Mouse (Mus musculus): ENCODE measurements around the gene Crocc. TPM values are rescaled to one million over a fixed set of nuclear protein-coding genes. Genes with fewer than 3 reads are reported as not detected.

The Crocc gene
- 4.7 and 6.4 TPM in 2 replicates for polyA plus RNA-seq (2016; fragmentation: Nextera tagmentation; extraction: Ambion mirVana)

GRCm38 (mm10) chr4:141060426-141061301, at the start of gene Crocc:
Crocc (minus strand) TSS chr4:141060550.
- DNase-seq (ENCODE audit: low spot score): peak; percentile 99
- H3K4me1 ChIP-seq: peaks cover 26% of the 10 kb centered on the region
- H3K36me3 ChIP-seq: peaks cover 24% of the 10 kb centered on the region
- H3K27me3 ChIP-seq (ENCODE audit: insufficient read depth, poor library complexity, severe bottlenecking): no peaks in the 10 kb centered on the region
- under 1% methylated on average over 77 of the region's 77 CpGs for WGBS
- H3K27ac ChIP-seq: peak within 1 kb of the TSS; percentile 97
- peak within 1 kb of the TSS; percentile 77 for H3K4me3 ChIP-seq
- H3K9me3 ChIP-seq: no peaks in the 10 kb centered on the region

GRCm38 (mm10) chr4:141108196-141108732, 47.9 kb upstream of the Crocc start:
- H3K36me3 ChIP-seq: peaks cover 36% of the 10 kb centered on the region
- no peak overlapping the region for H3K27ac ChIP-seq
- no peak overlapping the region for H3K4me3 ChIP-seq
- peak; percentile 87 for DNase-seq (ENCODE audit: low spot score)
- H3K4me1 ChIP-seq: peaks cover 25% of the 10 kb centered on the region
- H3K9me3 ChIP-seq: no peaks in the 10 kb centered on the region; the same call in 1 of the 2 replicates
- no peaks in the 10 kb centered on the region for H3K27me3 ChIP-seq (ENCODE audit: insufficient read depth, poor library complexity, severe bottlenecking)
- 21% methylated on average over 10 of the region's 10 CpGs for WGBS

DNA sequence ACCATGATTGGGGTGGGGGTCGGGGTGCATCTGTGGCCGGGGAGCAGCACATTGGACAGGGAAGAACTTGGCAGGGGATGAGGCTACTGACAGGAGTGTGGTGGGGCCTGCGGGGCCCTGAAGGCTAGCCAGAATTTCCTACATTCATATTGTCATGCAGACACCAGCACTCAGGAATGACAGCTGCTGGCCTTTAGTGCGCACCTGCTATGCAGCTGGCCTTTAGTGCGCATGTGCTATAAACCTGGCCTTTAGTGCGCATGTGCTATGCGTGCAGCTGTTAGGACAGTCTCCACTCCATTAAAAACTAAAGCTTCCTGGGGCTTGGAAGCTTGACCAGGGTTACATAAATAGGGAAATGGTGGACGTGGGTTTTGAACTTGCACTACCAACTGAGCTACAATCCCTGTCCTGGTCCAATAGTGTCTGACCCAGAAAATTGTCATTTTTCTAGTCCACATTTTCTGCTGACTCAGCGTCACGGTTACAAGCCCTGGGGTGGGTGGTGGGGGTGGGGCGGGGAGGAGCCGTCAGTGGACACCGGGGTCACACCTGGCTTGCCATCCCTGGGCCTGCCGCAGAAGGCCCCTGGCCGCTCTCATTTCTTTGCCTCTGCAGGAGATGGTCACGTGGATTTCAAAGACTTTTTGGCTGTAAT, 46.3 kb upstream of the Crocc start:
- no peak for DNase-seq (ENCODE audit: low spot score)
- H3K27ac ChIP-seq: no peak overlapping the region
- peaks cover 20% of the 10 kb centered on the region for H3K36me3 ChIP-seq
- no peak overlapping the region for H3K4me3 ChIP-seq
- no peaks in the 10 kb centered on the region; the same call in 1 of the 2 replicates for H3K9me3 ChIP-seq
- 84% methylated on average over 16 of the region's 16 CpGs for WGBS
- H3K4me1 ChIP-seq: peaks cover 25% of the 10 kb centered on the region
- H3K27me3 ChIP-seq (ENCODE audit: insufficient read depth, poor library complexity, severe bottlenecking): no peaks in the 10 kb centered on the region

DNA sequence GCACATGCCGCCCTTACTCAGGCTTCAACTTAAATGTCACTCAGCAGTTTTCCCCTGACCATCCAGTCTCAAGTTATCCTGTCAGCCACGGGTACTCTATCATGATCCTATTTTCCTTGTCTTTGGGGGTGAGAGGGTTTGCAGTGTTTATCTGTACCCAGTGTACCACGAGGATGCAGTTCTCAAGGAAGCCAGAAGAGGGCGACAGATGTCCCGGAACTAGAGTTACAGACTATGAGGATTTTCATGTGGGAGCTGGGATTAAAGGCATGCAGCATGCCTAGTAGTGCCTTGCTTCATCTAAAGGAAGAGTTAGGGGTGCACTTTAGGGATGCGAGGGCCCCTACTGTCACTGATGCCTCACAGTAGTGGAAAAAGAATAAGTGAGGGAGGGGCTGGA, 41.5 kb upstream of the Crocc start:
- Histone ChIP-seq H3K36me3 (no peaks in the 10 kb centered on the region), H3K27me3 (ENCODE audit: insufficient read depth, poor library complexity, severe bottlenecking) (no peaks in the 10 kb centered on the region), H3K4me3 (no peak overlapping the region), H3K4me1 (peaks cover 31% of the 10 kb centered on the region; the same call in 1 of the 2 replicates), H3K9me3 (no peaks in the 10 kb centered on the region), H3K27ac (no peak overlapping the region)
- DNase-seq (ENCODE audit: low spot score): no peak
- 56% methylated on average over 6 of the region's 6 CpGs for WGBS

- WGBS: 91% methylated on average over 9 of the region's 9 CpGs
- no peak overlapping the region for H3K27ac ChIP-seq
Observed at GRCm38 (mm10) chr4:141101291-141101690, 40.9 kb upstream of the Crocc start.

GRCm38 (mm10) chr4:141099956-141100355, 39.6 kb upstream of the Crocc start:
- Histone ChIP-seq H3K9me3 (no peaks in the 10 kb centered on the region), H3K4me1 (peaks cover 24% of the 10 kb centered on the region; the same call in 1 of the 2 replicates), H3K4me3 (no peak overlapping the region), H3K27ac (no peak overlapping the region), H3K27me3 (ENCODE audit: insufficient read depth, poor library complexity, severe bottlenecking) (no peaks in the 10 kb centered on the region), H3K36me3 (no peaks in the 10 kb centered on the region)
- 67% methylated on average over 5 of the region's 5 CpGs for WGBS
- no peak for DNase-seq (ENCODE audit: low spot score)

More at GRCm38 (mm10) chr4:141101291-141101690, 40.9 kb upstream of the Crocc start:
- Histone ChIP-seq H3K36me3 (no peaks in the 10 kb centered on the region), H3K27me3 (ENCODE audit: insufficient read depth, poor library complexity, severe bottlenecking) (no peaks in the 10 kb centered on the region), H3K4me1 (peaks cover 33% of the 10 kb centered on the region; the same call in 1 of the 2 replicates), H3K4me3 (no peak overlapping the region), H3K9me3 (no peaks in the 10 kb centered on the region)
- no peak for DNase-seq (ENCODE audit: low spot score)

- no peak overlapping the region for H3K27ac ChIP-seq
Observed at GRCm38 (mm10) chr4:141098935-141099334, 38.6 kb upstream of the Crocc start.

DNA sequence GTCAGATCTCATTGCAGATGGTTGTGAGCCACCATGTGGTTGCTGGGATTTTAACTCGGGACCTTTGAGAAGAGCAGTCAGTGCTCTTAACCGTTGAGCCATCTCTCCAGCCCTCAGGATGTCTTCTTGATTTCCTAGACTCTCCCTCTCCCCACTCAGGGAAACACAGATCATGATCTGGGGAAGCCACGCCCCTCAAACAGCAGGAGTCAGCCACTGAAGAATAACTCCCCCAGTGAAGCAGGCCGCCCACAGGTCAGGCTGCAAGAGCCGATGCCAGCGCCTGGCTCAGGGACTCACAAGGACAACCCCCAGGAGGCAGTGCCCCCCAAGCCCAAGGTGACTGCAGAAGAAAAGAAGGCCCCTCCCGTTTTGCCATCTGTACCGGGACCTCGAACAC, 36.4 kb upstream of the Crocc start:
- Histone ChIP-seq H3K27ac (no peak overlapping the region), H3K36me3 (no peaks in the 10 kb centered on the region), H3K4me1 (peaks cover 22% of the 10 kb centered on the region; the same call in 1 of the 2 replicates), H3K4me3 (no peak overlapping the region), H3K9me3 (no peaks in the 10 kb centered on the region), H3K27me3 (ENCODE audit: insufficient read depth, poor library complexity, severe bottlenecking) (peaks cover 7% of the 10 kb centered on the region; the same call in 1 of the 2 replicates)
- peak; percentile 75 for DNase-seq (ENCODE audit: low spot score)
- WGBS: 24% methylated on average over 9 of the region's 9 CpGs

More at GRCm38 (mm10) chr4:141098935-141099334, 38.6 kb upstream of the Crocc start:
- peaks cover 22% of the 10 kb centered on the region; the same call in 1 of the 2 replicates for H3K4me1 ChIP-seq
- H3K9me3 ChIP-seq: no peaks in the 10 kb centered on the region
- no peaks in the 10 kb centered on the region for H3K36me3 ChIP-seq
- no peaks in the 10 kb centered on the region for H3K27me3 ChIP-seq (ENCODE audit: insufficient read depth, poor library complexity, severe bottlenecking)
- H3K4me3 ChIP-seq: no peak overlapping the region
- WGBS: 50% methylated on average over 4 of the region's 4 CpGs
- no peak for DNase-seq (ENCODE audit: low spot score)

DNA sequence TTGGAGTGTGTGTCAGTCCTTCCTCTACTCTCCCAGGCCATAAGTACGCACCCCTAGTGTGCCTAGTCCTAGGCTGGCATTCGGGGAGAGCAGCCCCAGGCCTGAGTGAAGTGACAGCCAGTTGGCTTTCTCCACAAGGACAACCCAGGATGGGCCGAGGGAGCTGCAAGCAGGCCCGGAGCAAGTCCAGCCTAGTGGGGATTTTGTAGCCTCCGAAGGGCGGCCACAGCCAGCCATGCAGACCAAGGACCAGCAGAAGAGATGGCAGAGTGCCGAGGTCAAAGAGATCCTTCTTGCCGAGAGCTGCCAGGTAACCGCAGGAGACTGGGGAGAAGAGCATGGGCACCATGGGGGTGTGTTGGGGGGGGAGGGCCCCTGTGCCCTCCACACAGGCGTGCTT, 34.7 kb upstream of the Crocc start:
- Histone ChIP-seq H3K36me3 (no peaks in the 10 kb centered on the region), H3K4me3 (no peak overlapping the region), H3K27ac (no peak overlapping the region), H3K9me3 (no peaks in the 10 kb centered on the region), H3K27me3 (ENCODE audit: insufficient read depth, poor library complexity, severe bottlenecking) (peaks cover 7% of the 10 kb centered on the region; the same call in 1 of the 2 replicates), H3K4me1 (peaks cover 20% of the 10 kb centered on the region; the same call in 1 of the 2 replicates)
- DNase-seq (ENCODE audit: low spot score): no peak
- WGBS: 72% methylated on average over 10 of the region's 10 CpGs

DNA sequence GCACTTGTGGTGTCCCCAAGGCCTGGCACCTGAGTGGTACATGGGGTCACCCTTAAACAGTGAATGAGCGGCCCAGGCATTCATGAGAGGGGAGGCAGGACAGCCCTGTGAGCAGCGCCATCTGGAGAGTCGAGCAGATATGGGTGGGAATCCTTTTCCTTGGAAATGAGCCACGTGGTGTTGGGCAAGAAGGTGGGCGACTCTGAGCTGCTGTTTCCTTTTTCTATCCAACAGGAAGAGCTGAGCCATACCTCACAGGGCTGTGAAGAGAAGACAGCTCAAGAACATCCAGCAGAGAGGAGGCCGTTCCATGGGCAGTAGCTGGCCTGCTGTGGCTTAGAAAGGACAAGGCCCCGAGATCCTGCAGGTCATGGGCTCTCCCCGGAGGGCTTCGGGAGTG, 28.4 kb upstream of the Crocc start:
- no peak for DNase-seq (ENCODE audit: low spot score)
- no peaks in the 10 kb centered on the region; the same call in 1 of the 2 replicates for H3K4me1 ChIP-seq
- H3K36me3 ChIP-seq: no peaks in the 10 kb centered on the region
- WGBS: 70% methylated on average over 9 of the region's 9 CpGs
- H3K27me3 ChIP-seq (ENCODE audit: insufficient read depth, poor library complexity, severe bottlenecking): peaks cover 7% of the 10 kb centered on the region; the same call in 1 of the 2 replicates
- no peak overlapping the region for H3K27ac ChIP-seq
- H3K4me3 ChIP-seq: no peak overlapping the region
- H3K9me3 ChIP-seq: no peaks in the 10 kb centered on the region

- H3K4me3 ChIP-seq: no peak within 1 kb of the TSS
- no peak for DNase-seq (ENCODE audit: low spot score)
- peaks cover 7% of the 10 kb centered on the region; the same call in 1 of the 2 replicates for H3K27me3 ChIP-seq (ENCODE audit: insufficient read depth, poor library complexity, severe bottlenecking)
- no peaks in the 10 kb centered on the region for H3K36me3 ChIP-seq
- H3K4me1 ChIP-seq: no peaks in the 10 kb centered on the region; the same call in 1 of the 2 replicates
- WGBS: 75% methylated on average over 6 of the region's 6 CpGs
- H3K27ac ChIP-seq: no peak within 1 kb of the TSS
- H3K9me3 ChIP-seq: no peaks in the 10 kb centered on the region
Observed at GRCm38 (mm10) chr4:141088033-141088432, 27.7 kb upstream of the Crocc start, which contains the start of gene Spata21. Spata21 (plus strand) TSS chr4:141088333.

GRCm38 (mm10) chr4:141086862-141087261, 26.5 kb upstream of the Crocc start:
- no peaks in the 10 kb centered on the region; the same call in 1 of the 2 replicates for H3K4me1 ChIP-seq
- H3K27me3 ChIP-seq (ENCODE audit: insufficient read depth, poor library complexity, severe bottlenecking): 0 out of 2 replicates have a peak, but pooled peaks cover 2% of the 10 kb centered on the region
- H3K4me3 ChIP-seq: no peak overlapping the region
- H3K27ac ChIP-seq: no peak overlapping the region
- DNase-seq (ENCODE audit: low spot score): no peak
- no peaks in the 10 kb centered on the region for H3K9me3 ChIP-seq
- no peaks in the 10 kb centered on the region for H3K36me3 ChIP-seq
- WGBS: 54% methylated on average over 10 of the region's 10 CpGs

Measured in heart, embryonic 10.5 days (tissue).